Mouse (Mus musculus) liver, embryonic 13.5 days (tissue): ENCODE data around the gene Gimap4. TPM values are rescaled to one million over a fixed set of nuclear protein-coding genes. Genes with fewer than 3 reads are reported as not detected.

Experiments used
- ATAC-seq: fragments of 200-750 bp; cut with Nextera tagmentation; 2 replicates; pipeline ENCODE4 v1.8.0; 2017; ENCODE audit warnings: low read depth, mild to moderate bottlenecking, moderate number of reproducible peaks, moderate library complexity
- DNase-seq: peaks from one replicate; pipeline ENCODE4 v3.0.0; 2022
- H3K27ac ChIP-seq: fragments of 300-500 bp; sonication (generic); 2 replicates; pipeline ENCODE4 v1.5.1; 2015; ENCODE audit warnings: moderate library complexity, mild to moderate bottlenecking, inconsistent platforms
- H3K27me3 ChIP-seq: fragments of 300-500 bp; sonication (generic); 2 replicates; pipeline ENCODE4 v1.6.1; 2015; ENCODE audit warnings: mild to moderate bottlenecking, inconsistent platforms
- H3K36me3 ChIP-seq: fragments of 300-500 bp; sonication (generic); 2 replicates; pipeline ENCODE4 v1.6.1; 2015; ENCODE audit warnings: mild to moderate bottlenecking, inconsistent platforms
- H3K4me1 ChIP-seq: fragments of 300-500 bp; sonication (generic); replicated peaks from 2 replicates; pipeline ENCODE4 v1.6.1; 2015; ENCODE audit warnings: inconsistent platforms
- H3K4me2 ChIP-seq: fragments of 300-500 bp; sonication (generic); 2 replicates; pipeline ENCODE4 v1.6.1; 2015; ENCODE audit warnings: inconsistent platforms, mild to moderate bottlenecking, moderate library complexity
- H3K4me3 ChIP-seq: fragments of 300-500 bp; sonication (generic); replicated peaks from 2 replicates; pipeline ENCODE4 v1.5.1; 2015; ENCODE audit warnings: mild to moderate bottlenecking, inconsistent platforms
- H3K9ac ChIP-seq: fragments of 300-500 bp; sonication (generic); 2 replicates; pipeline ENCODE4 v1.6.1; 2015; ENCODE audit warnings: mild to moderate bottlenecking, inconsistent platforms
- H3K9me3 ChIP-seq: fragments of 300-500 bp; sonication (generic); replicated peaks from 2 replicates; pipeline ENCODE4 v1.6.1; 2016; ENCODE audit warnings: inconsistent platforms
- WGBS: fragments of 180-500 bp; shearing (Covaris S2); methylation state at CpG from one replicate; pipeline ENCODE4 v1.1.7; 2015; ENCODE audit not compliant: insufficient replicate concordance; 5-methylcytosine and 5-hydroxymethylcytosine counted together
- polyA plus RNA-seq: library from polyadenylated mRNA; unstranded; fragments of >200 nt; fragmentation: Nextera tagmentation; extraction: Ambion mirVana; gene quantifications from 2 replicates; pipeline ENCODE4 v1.2.1, GENCODE M21; 2015

Gimap4 gene
- polyA plus RNA-seq, 1 experiment from 2014 or later, result 11.6 TPM

GRCm38 (mm10) chr6:48702601-48703000 is 18.3 kb downstream of the Gimap4 start:
- Histone ChIP-seq H3K4me1 (no peaks in the 10 kb centered on the region; the same call in 1 of the 2 replicates), H3K4me2 (no peak overlapping the region), H3K9ac (no peak overlapping the region), H3K9me3 (no peaks in the 10 kb centered on the region), H3K27me3 (no peaks in the 10 kb centered on the region), H3K36me3 (no peaks in the 10 kb centered on the region), H3K4me3 (no peak overlapping the region), H3K27ac (no peak overlapping the region)
- 74% methylated on average over 5 of the region's 5 CpGs for whole genome bisulfite sequencing
- ATAC-seq, result no peak
- no peak for DNase-seq

DNA sequence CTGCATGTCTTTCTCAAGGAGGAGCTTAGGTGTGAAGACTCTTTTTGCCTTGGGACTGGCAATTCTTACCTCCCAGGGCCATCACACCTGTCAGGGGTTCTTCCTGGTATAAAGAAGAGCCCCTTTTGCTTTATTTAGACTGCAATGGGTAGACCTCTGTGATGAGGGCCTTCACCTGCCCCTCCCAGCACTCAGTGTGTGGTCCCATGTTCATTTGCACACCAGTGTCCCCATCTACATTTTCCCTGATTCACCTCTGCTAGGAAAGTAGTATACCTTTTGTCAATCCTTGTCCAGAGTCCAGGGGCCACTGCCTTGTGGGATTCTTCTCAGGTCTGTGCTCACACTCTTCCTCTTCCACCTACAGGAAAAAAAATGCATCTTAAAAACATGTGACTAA is 19.8 kb downstream of the Gimap4 start:
- Histone ChIP-seq H3K4me3 (no peak overlapping the region), H3K27me3 (no peaks in the 10 kb centered on the region), H3K36me3 (no peaks in the 10 kb centered on the region), H3K27ac (no peak overlapping the region), H3K9ac (no peak overlapping the region), H3K4me1 (no peaks in the 10 kb centered on the region; the same call in 1 of the 2 replicates), H3K4me2 (no peak overlapping the region), H3K9me3 (no peaks in the 10 kb centered on the region)
- ATAC-seq (no peak), DNase-seq (no peak)

DNA sequence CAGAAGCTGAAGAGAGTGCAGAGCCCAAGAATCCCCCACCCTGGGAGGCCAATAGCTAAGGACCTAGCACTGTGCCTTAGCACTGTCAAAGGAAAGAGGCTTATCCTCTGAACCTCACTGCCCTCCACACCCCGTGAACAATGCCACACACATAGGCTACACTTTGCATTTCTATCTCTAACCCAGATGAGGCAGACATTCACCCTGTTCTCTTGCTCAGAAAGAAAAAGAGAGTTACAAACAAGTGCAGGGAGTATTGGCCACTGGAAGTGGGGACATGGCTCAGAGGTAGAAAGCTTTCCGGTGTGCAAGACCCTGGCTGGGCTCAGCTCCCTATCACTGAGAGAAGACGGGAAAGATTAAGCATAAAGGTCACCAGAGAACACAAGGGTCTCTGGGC is 21.8 kb downstream of the Gimap4 start:
- no peaks in the 10 kb centered on the region for H3K36me3 ChIP-seq
- no peak overlapping the region; the same call in 1 of the 2 replicates for H3K9ac ChIP-seq
- DNase-seq (no peak), ATAC-seq (no peak)
- H3K9me3 ChIP-seq, result no peaks in the 10 kb centered on the region
- H3K4me2 ChIP-seq, result no peak overlapping the region
- H3K4me1 ChIP-seq, result no peaks in the 10 kb centered on the region; the same call in 1 of the 2 replicates
- 49% methylated on average over 3 of the region's 3 CpGs for WGBS
- no peak overlapping the region for H3K27ac ChIP-seq
- H3K4me3 ChIP-seq, result no peak overlapping the region; the same call in 1 of the 2 replicates
- H3K27me3 ChIP-seq, result no peaks in the 10 kb centered on the region

- H3K9ac ChIP-seq, result no peak within 1 kb of the TSS
- H3K4me1 ChIP-seq, result no peaks in the 10 kb centered on the region
- DNase-seq (no peak), ATAC-seq (no peak)
- no peaks in the 10 kb centered on the region for H3K9me3 ChIP-seq
- H3K4me2 ChIP-seq, result no peak within 1 kb of the TSS
- WGBS, result 60% methylated on average over 2 of the region's 2 CpGs
- no peaks in the 10 kb centered on the region for H3K36me3 ChIP-seq
- no peak within 1 kb of the TSS for H3K27ac ChIP-seq
- H3K27me3 ChIP-seq, result no peaks in the 10 kb centered on the region
- H3K4me3 ChIP-seq, result no peak within 1 kb of the TSS
Observed at GRCm38 (mm10) chr6:48718455-48718854, 34.1 kb downstream of the Gimap4 start, which contains the start of the genes Gm28053 and Gimap7. Gm28053 (plus strand) TSS chr6:48718607. Gimap7 (plus strand) TSS chr6:48718621.

- no peak overlapping the region for H3K4me2 ChIP-seq
- H3K27ac ChIP-seq, result no peak overlapping the region
- ATAC-seq, result no peak
- no peaks in the 10 kb centered on the region for H3K9me3 ChIP-seq
- no peak overlapping the region for H3K4me3 ChIP-seq
- no peaks in the 10 kb centered on the region for H3K36me3 ChIP-seq
- DNase-seq, result no peak
- no peaks in the 10 kb centered on the region for H3K4me1 ChIP-seq
- H3K27me3 ChIP-seq, result no peaks in the 10 kb centered on the region
- WGBS, result 68% methylated on average over 4 of the region's 4 CpGs
- H3K9ac ChIP-seq, result no peak overlapping the region
Observed at GRCm38 (mm10) chr6:48720326-48720725, 36.0 kb downstream of the Gimap4 start.

DNA sequence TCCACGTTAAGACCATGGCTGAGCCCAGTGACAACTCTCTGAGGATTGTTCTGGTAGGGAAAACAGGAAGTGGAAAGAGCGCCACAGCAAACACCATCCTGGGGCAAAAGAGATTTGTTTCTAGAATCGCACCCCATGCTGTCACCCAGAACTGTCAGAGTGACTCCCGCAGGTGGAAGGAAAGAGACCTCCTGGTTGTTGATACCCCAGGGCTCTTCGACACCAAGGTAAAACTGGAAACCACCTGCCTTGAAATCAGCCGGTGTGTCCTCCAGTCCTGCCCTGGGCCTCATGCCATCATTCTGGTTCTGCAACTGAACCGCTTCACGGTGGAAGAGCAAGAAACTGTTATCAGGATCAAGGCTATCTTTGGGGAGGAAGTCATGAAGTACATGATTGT is 39.1 kb downstream of the Gimap4 start:
- Histone ChIP-seq H3K9ac (no peak overlapping the region), H3K36me3 (no peaks in the 10 kb centered on the region), H3K4me3 (no peak overlapping the region), H3K27me3 (no peaks in the 10 kb centered on the region), H3K4me2 (no peak overlapping the region), H3K27ac (no peak overlapping the region), H3K9me3 (no peaks in the 10 kb centered on the region), H3K4me1 (0 out of 2 replicates have a peak, but pooled peaks cover 3% of the 10 kb centered on the region)
- 53% methylated on average over 8 of the region's 8 CpGs for WGBS
- no peak for ATAC-seq
- DNase-seq, result no peak

- 0% methylated on average over 1 of the region's 1 CpGs for WGBS
Observed at GRCm38 (mm10) chr6:48725476-48725875, 41.1 kb downstream of the Gimap4 start.

GRCm38 (mm10) chr6:48727761-48728160 is 43.4 kb downstream of the Gimap4 start:
- no peaks in the 10 kb centered on the region for H3K36me3 ChIP-seq
- H3K4me1 ChIP-seq, result 0 out of 2 replicates have a peak, but pooled peaks cover 3% of the 10 kb centered on the region
- H3K27me3 ChIP-seq, result no peaks in the 10 kb centered on the region
- no peak overlapping the region for H3K4me2 ChIP-seq
- H3K9ac ChIP-seq, result no peak overlapping the region
- ATAC-seq (no peak), DNase-seq (no peak)
- H3K4me3 ChIP-seq, result no peak overlapping the region
- H3K9me3 ChIP-seq, result no peaks in the 10 kb centered on the region
- no peak overlapping the region for H3K27ac ChIP-seq
- 70% methylated on average over 5 of the region's 5 CpGs for WGBS

More at GRCm38 (mm10) chr6:48725476-48725875, 41.1 kb downstream of the Gimap4 start:
- H3K9me3 ChIP-seq, result no peaks in the 10 kb centered on the region
- no peak overlapping the region for H3K9ac ChIP-seq
- no peaks in the 10 kb centered on the region for H3K27me3 ChIP-seq
- no peaks in the 10 kb centered on the region for H3K36me3 ChIP-seq
- H3K27ac ChIP-seq, result no peak overlapping the region
- DNase-seq (no peak), ATAC-seq (no peak)
- no peak overlapping the region for H3K4me3 ChIP-seq
- H3K4me2 ChIP-seq, result no peak overlapping the region
- 0 out of 2 replicates have a peak, but pooled peaks cover 3% of the 10 kb centered on the region for H3K4me1 ChIP-seq

DNA sequence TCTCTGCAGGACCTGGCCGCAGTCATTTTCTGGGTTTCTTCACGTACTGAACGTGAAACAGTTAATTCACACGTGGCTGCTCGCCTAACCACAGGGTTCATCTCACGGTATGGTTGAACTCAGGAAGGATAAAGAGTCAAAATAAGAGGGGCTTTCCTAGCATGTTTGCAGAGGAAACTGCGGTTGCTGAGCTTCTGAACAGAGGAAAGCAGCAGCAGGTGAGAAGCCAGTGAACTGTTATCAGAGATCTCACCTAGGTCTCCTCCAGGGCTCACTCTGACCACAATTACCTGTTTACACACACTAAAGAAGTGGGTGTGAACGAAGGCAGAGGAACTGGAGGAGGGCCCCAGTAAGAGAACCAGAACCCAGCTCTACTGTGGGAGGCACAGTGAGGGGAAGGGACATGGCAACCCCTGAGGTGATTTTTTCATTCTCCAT is 48.5 kb downstream of the Gimap4 start:
- H3K4me3 ChIP-seq, result no peak overlapping the region
- DNase-seq, result no peak
- no peaks in the 10 kb centered on the region for H3K9me3 ChIP-seq
- H3K36me3 ChIP-seq, result no peaks in the 10 kb centered on the region
- H3K27me3 ChIP-seq, result no peaks in the 10 kb centered on the region
- H3K9ac ChIP-seq, result no peak overlapping the region
- ATAC-seq, result no peak
- H3K27ac ChIP-seq, result no peak overlapping the region
- WGBS, result 16% methylated on average over 8 of the region's 8 CpGs
- no peaks in the 10 kb centered on the region for H3K4me1 ChIP-seq
- no peak overlapping the region for H3K4me2 ChIP-seq

- Histone ChIP-seq H3K36me3 (no peaks in the 10 kb centered on the region), H3K27me3 (no peaks in the 10 kb centered on the region), H3K9ac (no peak overlapping the region), H3K27ac (no peak overlapping the region), H3K4me1 (no peaks in the 10 kb centered on the region), H3K9me3 (no peaks in the 10 kb centered on the region), H3K4me3 (no peak overlapping the region), H3K4me2 (no peak overlapping the region)
- no peak for DNase-seq
- WGBS, result 73% methylated on average over 1 of the region's 1 CpGs
- no peak for ATAC-seq
Observed at GRCm38 (mm10) chr6:48733660-48734059, 49.3 kb downstream of the Gimap4 start.

DNA sequence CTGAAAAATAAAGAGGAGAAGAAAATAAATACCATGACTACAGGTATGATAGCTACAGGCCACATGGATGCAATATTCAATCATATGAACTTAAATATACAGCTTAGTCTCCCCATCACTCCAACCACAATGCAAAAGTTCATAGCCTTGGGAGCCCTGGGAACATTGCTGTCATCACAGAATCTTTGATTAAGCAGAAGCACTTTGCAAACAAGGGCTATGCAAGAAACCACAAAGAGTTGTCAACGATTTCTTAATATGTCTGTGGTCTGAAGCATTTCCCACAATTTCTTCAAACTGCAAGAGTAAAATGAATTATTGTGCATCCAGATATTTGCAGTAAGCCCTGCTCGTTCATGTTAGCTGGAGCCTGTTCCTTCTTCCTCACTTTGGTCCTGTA is 52.7 kb downstream of the Gimap4 start:
- H3K9me3 ChIP-seq, result no peaks in the 10 kb centered on the region
- no peak overlapping the region for H3K27ac ChIP-seq
- no peak for ATAC-seq
- H3K27me3 ChIP-seq, result no peaks in the 10 kb centered on the region
- H3K4me1 ChIP-seq, result peaks cover 14% of the 10 kb centered on the region
- WGBS, result 31% methylated on average over 2 of the region's 2 CpGs
- no peak overlapping the region for H3K4me3 ChIP-seq
- no peak for DNase-seq
- H3K9ac ChIP-seq, result no peak overlapping the region
- no peak overlapping the region for H3K4me2 ChIP-seq
- no peaks in the 10 kb centered on the region for H3K36me3 ChIP-seq

DNA sequence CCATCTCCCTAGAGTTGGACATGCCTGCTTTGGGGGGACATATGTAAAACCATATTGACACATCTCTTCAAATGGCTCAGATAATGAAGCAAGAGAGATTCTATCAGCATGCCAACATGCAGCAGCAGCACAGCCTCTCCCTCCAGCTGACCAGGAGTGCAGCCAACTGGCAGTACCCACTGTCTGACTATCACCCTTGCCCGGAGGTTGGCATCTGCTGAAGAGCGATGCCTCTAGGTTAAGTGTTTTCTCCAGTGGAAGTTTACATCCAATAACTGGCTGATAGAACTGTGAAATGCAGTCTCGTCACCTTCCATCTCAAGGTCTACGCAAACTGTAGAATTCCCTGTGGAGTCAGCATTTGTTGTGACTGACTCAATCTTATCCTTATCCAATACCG is 53.3 kb downstream of the Gimap4 start:
- Histone ChIP-seq H3K36me3 (no peaks in the 10 kb centered on the region), H3K27ac (no peak overlapping the region), H3K4me3 (no peak overlapping the region), H3K4me2 (no peak overlapping the region), H3K27me3 (no peaks in the 10 kb centered on the region), H3K9me3 (no peaks in the 10 kb centered on the region), H3K4me1 (peaks cover 16% of the 10 kb centered on the region), H3K9ac (no peak overlapping the region)
- ATAC-seq (no peak), DNase-seq (no peak)
- WGBS, result 74% methylated on average over 5 of the region's 5 CpGs
